Mouse (Mus musculus) Patski (cell line): ENCODE measurements around the gene Yjefn3. TPM values are rescaled to one million over a fixed set of nuclear protein-coding genes. Genes with fewer than 3 reads are reported as not detected.

ENCODE experiments used
- ATAC-seq: fragments of 100-300 bp; one replicate; pipeline ENCODE4 v1.8.0; 2021
- CTCF ChIA-PET: fragments of 350-600 bp; sonication (Branson Sonifier 250); formaldehyde crosslinking; loops from one replicate; lab custom pipeline; 2022; ENCODE audit warnings: inconsistent platforms; lab: Charles Lee
- POLR2A ChIA-PET: fragments of 350-600 bp; sonication (Branson Sonifier 250); formaldehyde crosslinking; loops from one replicate; lab custom pipeline; 2022; ENCODE audit warnings: antibody characterized with exemption, inconsistent platforms; lab: Charles Lee
- DNase-seq: peaks from one replicate; pipeline ENCODE4 v3.0.0-alpha.2; 2011; ENCODE audit warnings: low read depth, low spot score
- H3K27me3 ChIP-seq: fragments of 371-371 bp; one replicate; pipeline ENCODE4 v1.5.1; 2021
- CTCF ChIP-seq: fragments of 100-300 bp; IDR thresholded peaks from one replicate; pipeline ENCODE4 v1.5.1; 2021
- in situ Hi-C: fragments of 300-500 bp; cut with MboI; formaldehyde crosslinking; loops from 3 replicates; pipeline ENCODE4 v1.11.1; 2018; ENCODE audit warnings: low pct_unique_long_range_greater_than_20kb, mixed read lengths
- polyA plus RNA-seq: library from polyadenylated mRNA; unstranded; gene quantifications from one replicate; pipeline ENCODE4 v1.2.3, GENCODE M21; 2021

Gene Yjefn3
- polyA plus RNA-seq, 1 experiment from 2014 or later = 5.3 TPM

- POLR2A ChIA-PET = no interaction called here
- DNase-seq = no peak
Observed at GRCm38 (mm10) chr8:69899876-69900275, 2.6 kb downstream of the Yjefn3 start.

GRCm38 (mm10) chr8:69897857-69898256 is 4.7 kb downstream of the Yjefn3 start:
- ATAC-seq (no peak), DNase-seq (no peak)
- in situ Hi-C loops = loop anchor here (25.0 kb wide), 1 partner anchor 561 kb away; no protein-coding TSS in a partner anchor
- H3K27me3 ChIP-seq = no peaks in the 10 kb centered on the region
- TF ChIP-seq CTCF = no peak
- POLR2A ChIA-PET = interaction anchor here (0.6 kb wide), 1 partner anchor 274 kb away, joined by 3 read pairs; the partner anchor contains the start of gene Tmem161a
- CTCF ChIA-PET = no interaction called here

More at GRCm38 (mm10) chr8:69899876-69900275, 2.6 kb downstream of the Yjefn3 start:
- no peak for ATAC-seq
- no peaks in the 10 kb centered on the region for H3K27me3 ChIP-seq
- CTCF ChIA-PET = no interaction called here
- in situ Hi-C loops = loop anchor here (25.0 kb wide), 2 partner anchors 262 to 563 kb away; partner anchors contain the start of gene Tmem161a
- no peak for TF ChIP-seq CTCF

GRCm38 (mm10) chr8:69895772-69896451 is 6.6 kb downstream of the Yjefn3 start:
- ATAC-seq (no peak), DNase-seq (no peak)
- H3K27me3 ChIP-seq = no peaks in the 10 kb centered on the region
- in situ Hi-C loops = loop anchor here (25.0 kb wide), 1 partner anchor 559 kb away; no protein-coding TSS in a partner anchor
- ChIA-PET POLR2A (interaction anchor here (0.6 kb wide), 1 partner anchor 166 kb away, joined by 3 read pairs; no protein-coding TSS in a partner anchor), CTCF (no interaction called here)
- TF ChIP-seq CTCF = no peak

GRCm38 (mm10) chr8:69894836-69895332 is 7.6 kb downstream of the Yjefn3 start:
- DNase-seq = no peak
- H3K27me3 ChIP-seq = no peaks in the 10 kb centered on the region
- ChIA-PET POLR2A (no interaction called here), CTCF (no interaction called here)
- ATAC-seq = no peak
- in situ Hi-C loops = loop anchor here (25.0 kb wide), 1 partner anchor 558 kb away; no protein-coding TSS in a partner anchor
- no peak for TF ChIP-seq CTCF

- in situ Hi-C loops = loop anchor here (25.0 kb wide), 1 partner anchor 557 kb away; no protein-coding TSS in a partner anchor
- DNase-seq (no peak), ATAC-seq (no peak)
- ChIA-PET POLR2A (interaction anchor here (1.0 to 1.1 kb wide), 2 partner anchors 9 to 15 kb away, joined by 3 to 4 read pairs; partner anchors contain the start of genes Ndufa13 and Yjefn3), CTCF (interaction anchor here (1.2 kb wide), 1 partner anchor 107 kb away, joined by 3 read pairs; no protein-coding TSS in a partner anchor)
- no peaks in the 10 kb centered on the region for H3K27me3 ChIP-seq
- TF ChIP-seq CTCF = no peak
Observed at GRCm38 (mm10) chr8:69893863-69894262, 8.6 kb downstream of the Yjefn3 start.

GRCm38 (mm10) chr8:69890813-69891241 is 11.7 kb downstream of the Yjefn3 start:
- POLR2A ChIA-PET = no interaction called here
- peaks cover 2% of the 10 kb centered on the region for H3K27me3 ChIP-seq
- DNase-seq = no peak
- TF ChIP-seq CTCF = no peak
- no peak for ATAC-seq
- in situ Hi-C loops = loop anchor here (25.0 kb wide), 1 partner anchor 554 kb away; no protein-coding TSS in a partner anchor
- CTCF ChIA-PET = interaction anchor here (2.3 kb wide), 1 partner anchor 15 kb away, joined by 7 read pairs; no protein-coding TSS in a partner anchor

- ChIA-PET POLR2A (no interaction called here), CTCF (no interaction called here)
- no peak for DNase-seq
- TF ChIP-seq CTCF = no peak
- H3K27me3 ChIP-seq = peaks cover 3% of the 10 kb centered on the region
- in situ Hi-C loops = loop anchor here (25.0 kb wide), 1 partner anchor 552 kb away; no protein-coding TSS in a partner anchor
- ATAC-seq = no peak
Observed at GRCm38 (mm10) chr8:69888902-69889301, 13.6 kb downstream of the Yjefn3 start.

GRCm38 (mm10) chr8:69888244-69888866 is 14.2 kb downstream of the Yjefn3 start:
- no peak for TF ChIP-seq CTCF
- ATAC-seq = no peak
- DNase-seq = no peak
- POLR2A ChIA-PET = no interaction called here
- CTCF ChIA-PET = no interaction called here
- in situ Hi-C loops = loop anchor here (25.0 kb wide), 1 partner anchor 551 kb away; no protein-coding TSS in a partner anchor
- peaks cover 3% of the 10 kb centered on the region for H3K27me3 ChIP-seq

- CTCF ChIA-PET = no interaction called here
- TF ChIP-seq CTCF = no peak
- peaks cover 3% of the 10 kb centered on the region for H3K27me3 ChIP-seq
- DNase-seq (no peak), ATAC-seq (no peak)
- POLR2A ChIA-PET = no interaction called here
- in situ Hi-C loops = loop anchor here (25.0 kb wide), 1 partner anchor 550 kb away; no protein-coding TSS in a partner anchor
Observed at GRCm38 (mm10) chr8:69887289-69888243, 14.9 kb downstream of the Yjefn3 start, which contains the start of gene Cilp2. Gene Cilp2 (minus strand): TSS chr8:69887687.
